Mouse (Mus musculus) G1E-ER4 (cell line): ENCODE measurements around the gene Hspa1l. TPM values are rescaled to one million over a fixed set of nuclear protein-coding genes. Genes with fewer than 3 reads are reported as not detected.
"Not testable (repeated sequence)": the region's sequence is repeated elsewhere in the genome, so short reads cannot be mapped to it uniquely, and the experiment has no call there.

Experiments used
- GATA1 ChIP-seq: IDR thresholded peaks from one replicate; pipeline ENCODE4 v1.8.0; 2012; ENCODE audit warnings: low read length, inconsistent platforms
- polyA plus RNA-seq: library from polyadenylated mRNA; stranded (reverse); fragments of >175 nt; gene quantifications from 2 replicates; pipeline ENCODE4 v1.2.3, GENCODE M21; 2012

Gene Hspa1l
- polyA plus RNA-seq, 1 experiment, result 0.02 TPM

DNA sequence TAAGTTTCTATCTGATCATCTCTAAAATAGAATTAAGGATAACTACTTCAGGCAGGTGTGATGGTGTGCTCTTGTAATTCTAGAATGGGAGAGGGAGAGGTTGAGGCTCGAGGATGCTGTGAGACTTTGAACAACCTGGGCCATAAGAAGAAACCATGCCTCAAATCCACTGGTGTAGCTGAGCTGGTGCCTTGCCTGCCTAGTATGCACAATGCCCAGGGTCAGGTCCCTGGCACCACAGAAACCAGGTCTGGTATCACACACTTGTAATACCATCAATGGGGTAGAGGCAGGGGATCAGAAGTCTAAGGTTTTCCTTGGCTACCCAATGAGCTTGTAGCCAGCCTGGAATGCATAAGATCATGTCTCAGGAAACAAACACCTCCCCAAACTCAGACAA is 9.7 kb upstream of the Hspa1l start:
- no peak for TF ChIP-seq GATA1

DNA sequence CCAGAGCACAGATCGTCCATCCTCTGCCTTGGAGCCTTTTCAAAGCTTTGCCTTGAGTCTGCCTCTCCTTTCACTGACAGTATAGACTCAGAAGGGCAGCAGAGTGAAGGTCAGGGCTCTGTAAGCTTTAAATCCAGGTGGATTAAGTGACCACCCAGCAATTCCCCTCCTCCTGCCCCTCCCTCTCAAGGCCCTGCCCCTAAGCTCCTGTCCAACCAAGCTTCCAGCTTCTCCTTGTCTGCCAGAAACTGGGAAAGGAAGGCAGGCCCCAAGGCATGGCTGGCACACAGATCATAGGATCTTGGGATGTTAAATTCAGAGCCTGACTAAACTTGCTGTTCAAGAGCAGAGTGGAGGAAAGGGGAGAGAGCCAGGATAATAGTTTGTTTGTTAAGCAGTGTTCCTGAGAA is 7.9 kb upstream of the Hspa1l start:
- no peak for TF ChIP-seq GATA1

DNA sequence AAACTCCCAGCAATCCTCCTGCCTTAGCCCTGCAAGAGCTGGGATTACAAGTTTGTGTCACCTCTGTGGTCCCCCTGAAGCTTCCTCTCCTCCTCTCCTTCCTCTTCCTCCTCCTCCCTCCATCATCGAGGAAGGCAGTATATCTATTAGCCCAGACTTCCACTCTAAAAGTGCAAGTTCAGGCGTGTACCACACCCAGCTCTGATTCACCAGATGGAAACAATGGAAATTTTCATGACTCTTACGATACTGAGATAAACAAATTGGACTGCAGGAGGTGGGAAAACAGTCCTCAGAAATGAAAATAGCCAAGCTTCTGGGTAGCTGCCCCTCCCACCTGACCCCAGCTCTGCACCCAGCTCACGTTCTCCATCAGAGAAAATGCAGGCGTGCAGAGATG is 6.9 kb upstream of the Hspa1l start:
- TF ChIP-seq GATA1, result no peak

DNA sequence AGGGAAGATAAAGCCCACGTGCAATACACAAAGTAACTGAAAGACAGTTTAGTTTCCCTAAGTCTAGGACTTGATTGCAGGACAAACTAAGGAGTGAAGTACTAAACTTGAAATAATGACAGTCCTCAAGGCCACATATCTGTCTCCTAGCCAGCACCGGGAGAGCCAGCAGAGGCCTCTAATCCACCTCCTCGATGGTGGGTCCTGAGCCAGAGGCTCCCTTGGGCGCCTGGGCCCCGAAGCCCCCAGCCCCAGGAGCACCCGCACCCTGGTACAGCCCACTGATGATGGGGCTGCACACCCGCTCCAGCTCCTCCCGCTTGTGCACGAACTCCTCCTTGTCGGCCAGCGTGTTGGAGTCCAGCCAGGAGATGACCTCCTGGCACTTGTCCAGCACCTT is 2.7 kb upstream of the Hspa1l start, which contains the start of gene Gm20481:
Gene Gm20481 (plus strand): TSS at position 91 of the 400 bp plus-strand sequence.
- not testable (repeated sequence) for TF ChIP-seq GATA1

- TF ChIP-seq GATA1, result no peak
Measured at GRCm38 (mm10) chr17:34975581-34976492, 3.3 kb downstream of the Hspa1l start.

DNA sequence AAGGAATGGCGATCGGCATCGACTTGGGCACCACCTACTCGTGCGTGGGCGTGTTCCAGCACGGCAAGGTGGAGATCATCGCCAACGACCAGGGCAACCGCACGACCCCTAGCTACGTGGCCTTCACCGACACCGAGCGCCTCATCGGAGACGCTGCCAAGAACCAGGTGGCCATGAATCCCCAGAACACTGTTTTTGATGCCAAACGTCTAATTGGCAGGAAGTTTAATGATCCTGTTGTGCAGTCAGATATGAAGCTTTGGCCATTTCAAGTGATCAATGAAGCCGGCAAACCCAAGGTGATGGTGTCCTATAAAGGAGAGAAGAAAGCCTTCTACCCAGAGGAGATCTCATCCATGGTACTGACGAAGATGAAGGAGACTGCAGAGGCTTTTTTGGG is 4.5 kb downstream of the Hspa1l start:
- no peak for TF ChIP-seq GATA1

DNA sequence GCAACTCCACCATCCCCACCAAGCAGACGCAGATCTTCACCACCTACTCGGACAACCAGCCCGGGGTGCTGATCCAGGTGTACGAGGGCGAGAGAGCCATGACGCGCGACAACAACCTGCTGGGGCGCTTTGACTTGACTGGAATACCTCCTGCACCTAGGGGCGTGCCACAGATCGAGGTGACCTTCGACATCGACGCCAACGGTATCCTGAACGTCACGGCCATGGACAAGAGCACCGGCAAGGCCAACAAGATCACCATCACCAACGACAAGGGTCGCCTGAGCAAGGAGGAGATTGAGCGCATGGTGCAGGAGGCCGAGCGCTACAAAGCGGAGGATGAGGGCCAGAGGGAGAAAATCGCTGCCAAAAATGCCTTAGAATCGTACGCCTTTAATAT is 5.7 kb downstream of the Hspa1l start:
- no peak for TF ChIP-seq GATA1

DNA sequence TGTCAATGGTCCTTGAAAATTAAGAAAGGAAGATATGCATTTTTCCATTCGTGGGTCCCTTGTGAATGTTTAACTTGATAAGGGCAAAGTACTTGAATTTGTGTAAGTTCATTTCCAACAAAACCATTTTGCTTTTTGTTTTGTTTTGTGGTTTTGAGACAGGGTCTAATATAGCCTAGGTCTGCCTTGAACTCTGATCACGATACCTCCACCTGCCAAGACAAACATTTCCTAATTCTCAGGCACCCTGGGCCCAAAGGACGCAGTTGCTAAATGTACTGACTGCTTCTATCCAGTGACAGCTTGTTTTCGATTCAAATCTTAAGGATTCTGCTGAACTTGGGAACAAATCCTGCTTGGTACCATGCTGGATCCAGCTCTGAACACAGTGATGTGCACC is 7.1 kb downstream of the Hspa1l start:
- TF ChIP-seq GATA1, result no peak

- no peak for TF ChIP-seq GATA1
Measured at GRCm38 (mm10) chr17:34980655-34981054, 8.2 kb downstream of the Hspa1l start.

- no peak for TF ChIP-seq GATA1
Measured at GRCm38 (mm10) chr17:34981690-34982180, 9.2 kb downstream of the Hspa1l start, which contains the start of gene Lsm2. Gene Lsm2, plus strand, starts transcription at chr17:34981862.

GRCm38 (mm10) chr17:34982328-34982727 is 9.8 kb downstream of the Hspa1l start:
- no peak for TF ChIP-seq GATA1

DNA sequence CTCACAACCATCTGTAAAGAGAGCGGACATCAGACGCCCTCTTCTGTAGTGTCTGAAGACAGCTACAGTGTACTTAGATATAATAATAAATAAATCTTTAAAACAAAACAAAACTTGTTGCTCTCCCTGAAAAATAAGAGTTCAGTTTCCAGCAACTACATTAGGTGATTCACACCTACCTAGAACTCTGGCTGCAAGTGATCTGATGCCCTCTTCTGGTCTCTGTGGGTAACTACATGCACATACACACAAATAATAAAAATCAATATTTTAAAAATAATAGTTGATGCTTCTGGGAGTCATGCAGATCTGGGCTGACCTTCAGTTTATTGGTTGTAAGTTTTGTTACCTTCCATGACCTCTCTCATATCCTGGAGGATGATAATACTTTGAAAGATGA is 11.7 kb downstream of the Hspa1l start:
- TF ChIP-seq GATA1, result no peak

DNA sequence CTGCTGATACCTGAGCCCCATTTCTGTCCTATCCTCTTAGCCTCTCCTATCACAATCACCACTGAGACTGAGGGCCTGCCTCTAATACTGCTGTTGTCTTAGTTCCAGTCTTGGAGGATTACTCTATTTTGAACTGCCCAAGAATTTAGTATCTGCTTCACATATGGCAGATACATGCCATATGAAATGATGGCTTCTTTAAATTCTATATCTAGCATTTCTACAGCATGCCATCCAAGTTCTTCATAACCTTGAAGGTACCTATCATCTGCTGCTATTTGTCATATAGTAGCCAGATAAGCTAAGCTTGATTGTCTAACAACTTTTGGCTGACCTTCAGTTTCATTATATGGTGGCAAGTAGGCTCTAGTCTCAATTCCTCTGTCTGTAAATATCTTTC is 22.2 kb downstream of the Hspa1l start:
- TF ChIP-seq GATA1, result no peak

GRCm38 (mm10) chr17:34996411-34997141 is 24.1 kb downstream of the Hspa1l start:
- TF ChIP-seq GATA1, result no peak

DNA sequence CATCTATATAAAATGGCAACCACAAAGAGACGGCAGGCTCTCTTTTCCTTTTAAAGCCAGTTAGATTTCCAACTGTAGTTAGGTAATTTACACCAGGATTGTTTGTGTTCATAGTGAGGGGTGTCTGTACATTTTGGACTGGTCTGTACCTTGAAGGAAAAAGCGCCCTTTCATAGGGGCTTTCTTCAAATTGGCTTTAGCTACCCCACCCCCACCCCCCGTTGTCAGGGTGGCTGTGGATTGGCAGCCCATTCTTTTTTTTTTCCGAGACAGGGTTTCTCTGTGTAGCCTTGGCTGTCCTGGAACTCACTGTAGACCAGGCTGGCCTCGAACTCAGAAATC is 24.6 kb downstream of the Hspa1l start:
- TF ChIP-seq GATA1, result no peak

DNA sequence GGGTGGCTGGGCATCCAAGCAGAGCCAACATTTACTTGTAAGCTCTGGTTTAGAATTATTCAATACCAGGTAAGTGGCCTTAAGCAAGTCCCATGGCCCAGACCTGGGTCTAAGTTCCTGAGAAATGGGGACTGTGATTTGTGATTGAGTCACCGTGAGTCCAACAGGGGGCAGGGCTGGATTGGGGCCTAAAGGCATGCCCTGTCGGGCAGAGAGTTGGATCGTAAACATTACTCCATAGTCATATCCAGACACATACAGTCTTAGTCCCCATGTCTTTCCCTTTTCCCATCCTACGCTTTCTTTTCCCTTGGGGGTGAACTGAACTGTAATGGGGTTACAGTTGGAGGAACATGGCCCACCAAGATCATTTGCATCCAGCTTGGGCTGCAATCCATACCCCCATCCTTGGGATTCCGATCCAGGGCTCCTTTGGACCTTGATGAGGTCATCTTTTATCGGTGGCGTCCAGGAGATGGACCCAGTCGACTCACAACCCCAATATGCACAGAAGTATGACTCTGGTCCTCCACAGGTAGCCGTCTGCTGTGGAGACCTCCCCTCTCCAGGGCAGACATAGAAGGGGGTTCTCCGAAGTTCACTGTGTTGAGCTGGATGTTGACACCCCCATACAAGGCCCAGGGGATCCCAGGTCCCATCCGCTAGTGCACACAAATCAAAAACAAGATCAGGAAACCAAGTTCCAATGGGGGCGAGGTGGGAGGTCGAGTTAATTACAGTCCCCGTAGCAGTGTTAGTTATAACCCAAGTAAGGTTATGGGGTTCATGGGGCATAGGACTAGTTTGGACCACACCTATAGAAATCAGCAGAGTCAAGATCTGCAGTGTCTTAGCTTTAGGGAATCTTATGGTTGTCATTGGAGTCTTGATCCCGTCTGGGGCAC is 26.3 kb downstream of the Hspa1l start:
- TF ChIP-seq GATA1, result no peak
